Mouse (Mus musculus): Measurements from ENCODE around the gene Pes1. TPM values are rescaled to one million over a fixed set of nuclear protein-coding genes. Genes with fewer than 3 reads are reported as not detected.
"Not testable (repeated sequence)": the region's sequence is repeated elsewhere in the genome, so short reads cannot be mapped to it uniquely, and the experiment has no call there.

Pes1 gene
- polyA plus RNA-seq, 1 experiment from 2014 or later = 79.1 TPM

DNA sequence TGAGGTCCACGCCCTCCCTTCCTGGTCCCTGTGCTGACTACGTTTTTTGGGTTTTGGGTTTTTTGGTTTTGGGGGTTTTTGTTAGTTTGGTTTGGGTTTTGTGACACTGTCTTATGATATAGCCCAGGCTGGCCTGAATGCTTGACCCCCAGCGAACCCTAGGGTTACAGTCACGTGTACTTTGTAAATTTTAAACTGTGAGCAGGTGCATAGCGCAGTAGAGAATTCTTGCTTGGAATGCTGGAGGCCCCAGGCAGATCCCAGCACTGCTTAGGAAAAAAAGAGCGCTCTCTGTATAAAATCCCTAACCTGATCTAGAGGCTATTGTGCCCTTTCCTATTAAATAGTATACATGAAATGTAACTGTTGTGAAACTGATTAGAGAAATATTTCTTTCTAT lies 29.4 kb downstream of the Pes1 start:
- Histone ChIP-seq H3K9me3 (no peaks in the 10 kb centered on the region), H3K4me2 (replicated peaks) (no peak overlapping the region), H3K9ac (no peak overlapping the region), H3K4me1 (peaks cover under 1% of the 10 kb centered on the region; the same call in 1 of the 2 replicates), H3K36me3 (no peaks in the 10 kb centered on the region), H3K27me3 (peaks cover 18% of the 10 kb centered on the region), H3K27ac (no peak overlapping the region), H3K4me3 (no peak overlapping the region)
- no peak for ATAC-seq (ENCODE audit: insufficient number of reproducible peaks, insufficient read depth, low FRiP score, low TSS enrichment)
- 73% methylated on average over 6 of the region's 6 CpGs for WGBS

DNA sequence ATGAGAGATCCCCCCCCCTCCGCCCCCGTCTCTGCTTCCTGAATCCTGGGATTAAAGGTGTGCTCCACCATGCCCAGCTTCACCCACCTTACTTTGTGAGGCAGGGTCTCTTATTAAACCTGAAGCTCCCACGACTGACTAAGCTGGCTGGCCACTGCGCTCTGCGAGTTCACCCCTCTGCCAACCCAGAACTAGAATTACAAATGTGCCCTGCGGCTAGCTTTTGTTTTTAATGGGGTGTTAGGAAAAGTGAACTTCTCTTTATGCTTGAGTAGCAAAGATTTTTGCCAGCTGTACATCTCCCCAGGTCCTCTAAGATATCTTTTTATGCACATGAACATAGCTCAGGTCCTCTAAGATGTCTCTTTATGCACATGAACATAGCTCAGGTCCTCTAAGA lies 30.1 kb downstream of the Pes1 start:
- H3K4me3 ChIP-seq = no peak overlapping the region

DNA sequence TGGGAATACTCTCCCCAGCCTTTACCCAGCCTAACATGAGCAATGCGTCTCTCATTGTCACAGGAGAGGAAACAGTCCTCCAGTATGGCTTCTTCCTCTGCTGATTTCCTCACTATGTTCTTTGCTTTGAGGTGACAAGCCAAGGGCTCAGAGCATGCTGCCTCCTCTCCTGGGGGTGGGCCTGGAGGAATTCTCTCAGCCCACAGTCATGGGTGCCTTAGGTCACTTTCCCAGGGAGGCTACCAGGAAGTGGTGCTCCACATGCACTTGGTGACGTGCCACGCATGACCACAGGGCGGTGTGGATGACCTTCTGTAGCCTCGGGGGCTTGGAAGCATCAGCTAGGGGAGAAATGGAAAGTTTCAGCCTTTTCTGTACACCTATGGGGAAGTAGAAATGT lies 31.7 kb downstream of the Pes1 start:
- no peaks in the 10 kb centered on the region for H3K36me3 ChIP-seq
- no peak for ATAC-seq (ENCODE audit: insufficient number of reproducible peaks, insufficient read depth, low FRiP score, low TSS enrichment)
- no peak overlapping the region for H3K4me2 ChIP-seq (replicated peaks)
- H3K27me3 ChIP-seq = peaks cover 40% of the 10 kb centered on the region
- WGBS = 83% methylated on average over 5 of the region's 5 CpGs
- H3K9me3 ChIP-seq = no peaks in the 10 kb centered on the region
- H3K27ac ChIP-seq = no peak overlapping the region
- H3K9ac ChIP-seq = no peak overlapping the region
- H3K4me1 ChIP-seq = peaks cover 6% of the 10 kb centered on the region; the same call in 1 of the 2 replicates
- H3K4me3 ChIP-seq = no peak overlapping the region

More for the DNA sequence above, 30.1 kb downstream of the Pes1 start:
- Histone ChIP-seq H3K4me1 (peaks cover 6% of the 10 kb centered on the region; the same call in 1 of the 2 replicates), H3K27ac (no peak overlapping the region), H3K9me3 (no peaks in the 10 kb centered on the region), H3K4me2 (replicated peaks) (no peak overlapping the region), H3K27me3 (peaks cover 26% of the 10 kb centered on the region), H3K36me3 (no peaks in the 10 kb centered on the region), H3K9ac (no peak overlapping the region)
- 80% methylated on average over 6 of the region's 6 CpGs for WGBS
- ATAC-seq (ENCODE audit: insufficient number of reproducible peaks, insufficient read depth, low FRiP score, low TSS enrichment) = no peak

DNA sequence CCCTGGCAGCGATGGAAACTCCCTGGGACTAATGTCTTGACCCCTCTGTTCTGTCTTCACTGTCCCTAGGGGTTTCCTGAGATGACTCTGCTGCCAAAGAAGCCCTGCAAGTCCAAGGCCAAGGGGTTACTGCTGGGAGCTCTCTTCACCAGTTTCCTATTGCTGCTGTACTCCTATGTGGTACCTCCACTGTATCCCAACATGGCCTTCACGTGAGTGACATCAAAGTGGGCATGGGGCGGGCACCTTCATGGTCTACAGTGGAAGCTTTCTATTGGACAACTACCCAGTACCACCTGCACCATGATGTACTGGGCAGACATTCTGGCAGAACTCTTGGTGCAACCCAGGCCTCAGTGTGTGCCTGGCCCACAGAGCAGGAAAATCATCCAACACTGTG lies 33.1 kb downstream of the Pes1 start:
- Histone ChIP-seq H3K36me3 (no peaks in the 10 kb centered on the region), H3K4me3 (no peak overlapping the region), H3K4me1 (peaks cover 6% of the 10 kb centered on the region; the same call in 1 of the 2 replicates), H3K27me3 (peaks cover 44% of the 10 kb centered on the region), H3K27ac (no peak overlapping the region), H3K9ac (no peak overlapping the region), H3K4me2 (replicated peaks) (no peak overlapping the region), H3K9me3 (no peaks in the 10 kb centered on the region)
- 83% methylated on average over 3 of the region's 3 CpGs for WGBS
- ATAC-seq (ENCODE audit: insufficient number of reproducible peaks, insufficient read depth, low FRiP score, low TSS enrichment) = no peak

DNA sequence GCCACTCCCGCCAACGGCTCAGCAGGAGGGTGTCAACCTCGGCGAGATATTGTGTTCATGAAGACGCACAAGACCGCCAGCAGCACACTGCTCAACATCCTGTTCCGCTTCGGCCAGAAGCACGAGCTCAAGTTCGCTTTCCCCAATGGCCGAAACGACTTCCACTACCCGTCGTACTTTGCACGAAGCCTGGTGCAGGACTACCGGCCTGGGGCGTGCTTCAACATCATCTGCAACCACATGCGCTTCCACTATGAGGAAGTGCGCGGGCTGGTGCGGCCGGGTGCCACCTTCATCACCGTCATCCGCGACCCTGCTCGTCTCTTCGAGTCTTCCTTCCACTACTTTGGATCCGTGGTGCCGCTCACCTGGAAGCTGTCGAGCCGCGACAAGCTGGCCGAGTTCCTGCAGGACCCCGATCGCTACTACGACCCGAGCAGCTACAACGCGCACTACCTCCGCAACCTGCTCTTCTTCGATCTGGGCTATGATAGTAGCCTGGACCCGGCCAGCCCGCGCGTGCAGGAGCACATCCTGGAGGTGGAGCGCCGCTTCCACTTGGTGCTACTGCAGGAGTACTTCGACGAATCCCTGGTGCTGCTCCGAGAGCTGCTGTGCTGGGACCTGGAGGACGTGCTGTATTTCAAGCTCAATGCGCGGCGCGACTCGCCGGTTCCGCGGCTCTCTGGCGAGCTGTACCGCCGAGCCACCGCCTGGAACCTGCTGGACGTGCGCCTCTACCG lies 34.4 kb downstream of the Pes1 start:
- ATAC-seq (ENCODE audit: insufficient number of reproducible peaks, insufficient read depth, low FRiP score, low TSS enrichment) = no peak
- H3K4me3 ChIP-seq = peak overlapping the region; percentile 30
- 6% methylated on average over 66 of the region's 66 CpGs for WGBS

DNA sequence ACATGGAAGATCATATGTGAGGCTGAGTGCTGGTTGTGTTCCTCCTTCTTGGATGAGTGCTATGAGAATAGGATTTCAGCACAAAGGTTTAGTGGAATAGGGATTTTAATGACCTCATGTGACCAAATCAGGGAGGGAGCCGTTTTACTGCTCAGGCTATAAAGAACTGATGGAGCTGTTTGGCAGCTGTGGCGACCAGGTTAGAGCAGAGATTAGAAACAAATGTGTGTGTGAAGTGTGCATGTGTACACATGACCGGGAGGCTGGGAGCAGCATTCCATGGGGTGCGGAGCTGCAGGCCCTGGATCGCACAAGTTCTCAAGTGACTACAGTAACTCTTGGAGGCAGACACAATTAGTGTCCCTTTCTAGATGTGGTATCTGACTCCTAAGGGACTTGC lies 35.8 kb downstream of the Pes1 start:
- peaks cover 44% of the 10 kb centered on the region for H3K27me3 ChIP-seq

More for the DNA sequence above, 34.4 kb downstream of the Pes1 start:
- H3K36me3 ChIP-seq = no peaks in the 10 kb centered on the region
- H3K27me3 ChIP-seq = peaks cover 44% of the 10 kb centered on the region
- H3K27ac ChIP-seq = no peak overlapping the region
- H3K9ac ChIP-seq = no peak overlapping the region; the same call in 1 of the 2 replicates
- H3K4me1 ChIP-seq = peaks cover 6% of the 10 kb centered on the region; the same call in 1 of the 2 replicates
- no peaks in the 10 kb centered on the region for H3K9me3 ChIP-seq
- peak overlapping the region; percentile 51 for H3K4me2 ChIP-seq (replicated peaks)

DNA sequence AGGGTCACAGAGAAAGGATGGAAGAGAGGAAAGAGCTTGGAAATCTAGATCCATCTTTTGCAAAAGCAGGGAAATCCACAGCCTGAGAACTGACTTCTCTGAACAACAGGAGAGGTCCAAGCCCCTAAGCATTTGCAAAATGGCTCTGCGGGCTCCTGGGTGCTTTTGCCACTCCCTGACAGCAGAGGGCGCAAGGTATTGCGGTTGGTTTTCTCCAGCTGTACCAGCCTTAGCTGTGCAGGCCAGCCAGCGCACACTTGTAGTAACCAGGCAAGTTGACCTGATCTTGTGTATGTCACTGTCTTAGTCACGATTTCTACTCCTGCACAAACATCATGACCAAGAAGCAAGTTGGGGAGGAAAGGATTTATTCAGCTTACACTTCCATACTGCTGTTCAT lies 37.8 kb downstream of the Pes1 start:
- Histone ChIP-seq H3K4me2 (replicated peaks) (no peak overlapping the region), H3K9ac (no peak overlapping the region), H3K9me3 (no peaks in the 10 kb centered on the region), H3K4me3 (no peak overlapping the region), H3K27ac (no peak overlapping the region), H3K27me3 (peaks cover 41% of the 10 kb centered on the region), H3K4me1 (peaks cover 6% of the 10 kb centered on the region; the same call in 1 of the 2 replicates), H3K36me3 (no peaks in the 10 kb centered on the region)
- no peak for ATAC-seq (ENCODE audit: insufficient number of reproducible peaks, insufficient read depth, low FRiP score, low TSS enrichment)
- WGBS = 9% methylated on average over 5 of the region's 5 CpGs

More for the DNA sequence above, 35.8 kb downstream of the Pes1 start:
- WGBS = 49% methylated on average over 5 of the region's 5 CpGs
- Histone ChIP-seq H3K36me3 (no peaks in the 10 kb centered on the region), H3K4me3 (no peak overlapping the region), H3K9ac (no peak overlapping the region), H3K4me1 (peaks cover 6% of the 10 kb centered on the region; the same call in 1 of the 2 replicates), H3K27ac (no peak overlapping the region), H3K4me2 (replicated peaks) (no peak overlapping the region), H3K9me3 (no peaks in the 10 kb centered on the region)
- no peak for ATAC-seq (ENCODE audit: insufficient number of reproducible peaks, insufficient read depth, low FRiP score, low TSS enrichment)

DNA sequence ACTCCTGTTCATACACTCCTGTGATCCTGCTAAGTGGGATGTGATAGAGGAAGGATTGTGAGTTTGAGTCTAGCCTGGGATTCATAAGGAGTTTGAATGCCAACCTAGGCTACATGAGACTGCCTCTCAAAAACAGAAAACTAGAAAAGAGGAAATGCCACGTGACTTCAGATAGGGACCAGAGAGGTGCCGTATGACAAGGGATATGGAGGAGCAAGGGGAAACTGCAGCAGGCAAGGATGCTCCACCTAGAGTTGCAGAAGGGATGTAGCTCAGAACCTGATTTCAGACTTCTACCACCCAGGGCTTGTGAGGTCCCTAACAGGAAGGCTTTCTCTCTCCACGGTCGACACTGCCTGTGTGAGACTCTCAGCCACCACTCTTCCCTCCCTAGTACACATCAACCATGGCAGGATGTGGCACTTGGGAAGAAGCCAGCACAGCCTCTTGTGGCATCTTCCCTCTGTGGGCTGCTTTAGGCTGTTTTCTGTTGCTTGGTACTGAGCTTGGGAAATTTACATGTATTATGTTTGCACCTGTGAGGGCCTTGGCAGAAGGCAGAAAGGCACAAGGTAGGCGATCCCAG lies 41.5 kb downstream of the Pes1 start:
- 62% methylated on average over 5 of the region's 5 CpGs for WGBS
- Histone ChIP-seq H3K36me3 (no peaks in the 10 kb centered on the region), H3K27ac (no peak overlapping the region), H3K4me3 (no peak overlapping the region), H3K4me2 (replicated peaks) (no peak overlapping the region), H3K9ac (no peak overlapping the region), H3K27me3 (peaks cover 6% of the 10 kb centered on the region; the same call in 1 of the 2 replicates), H3K4me1 (no peaks in the 10 kb centered on the region), H3K9me3 (no peaks in the 10 kb centered on the region)
- no peak for ATAC-seq (ENCODE audit: insufficient number of reproducible peaks, insufficient read depth, low FRiP score, low TSS enrichment)

DNA sequence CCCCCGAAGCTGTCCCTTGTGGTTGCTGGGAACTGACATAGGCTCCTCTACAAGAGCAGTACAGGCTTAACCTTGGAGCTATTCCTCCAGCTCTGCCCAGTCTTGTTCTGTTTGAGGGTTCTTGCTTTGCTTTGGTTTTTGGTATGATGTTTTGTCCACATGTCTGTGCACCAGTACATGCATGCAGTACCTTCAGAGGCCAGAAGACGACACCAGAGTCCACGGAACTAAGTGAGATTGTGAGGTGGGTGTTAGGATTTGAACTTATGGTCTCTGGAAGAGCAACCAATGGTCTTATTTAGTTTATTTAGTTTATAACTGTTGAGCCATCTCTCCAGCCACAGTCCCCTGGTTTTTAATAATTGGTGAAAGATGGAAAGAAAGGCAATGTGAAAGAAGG lies 42.7 kb downstream of the Pes1 start:
- Histone ChIP-seq H3K27ac (no peak overlapping the region), H3K27me3 (no peaks in the 10 kb centered on the region), H3K9ac (no peak overlapping the region), H3K4me2 (replicated peaks) (no peak overlapping the region), H3K4me3 (no peak overlapping the region), H3K4me1 (no peaks in the 10 kb centered on the region), H3K9me3 (no peaks in the 10 kb centered on the region), H3K36me3 (no peaks in the 10 kb centered on the region)
- 85% methylated on average over 3 of the region's 3 CpGs for WGBS
- no peak for ATAC-seq (ENCODE audit: insufficient number of reproducible peaks, insufficient read depth, low FRiP score, low TSS enrichment)

DNA sequence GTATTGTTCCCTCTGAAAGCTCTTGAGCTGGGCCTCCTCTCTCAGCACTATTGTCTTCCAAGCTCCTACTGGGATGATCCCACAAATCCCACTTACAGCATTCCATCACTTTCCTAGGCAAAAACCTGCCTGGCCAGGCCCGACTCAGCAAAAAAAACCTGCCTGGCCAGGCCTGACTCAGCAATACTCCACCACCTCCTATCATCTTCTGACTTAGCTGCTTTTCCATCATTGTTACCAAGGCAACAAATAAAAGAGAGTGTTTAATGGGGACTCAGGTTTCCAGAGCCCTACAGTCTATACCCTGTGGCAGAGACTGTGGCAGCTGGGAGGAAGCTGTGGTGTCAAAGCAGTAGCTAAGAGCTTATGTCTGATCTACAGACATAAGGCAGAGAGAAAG lies 48.8 kb downstream of the Pes1 start:
- no peaks in the 10 kb centered on the region for H3K4me1 ChIP-seq
- no peak overlapping the region for H3K27ac ChIP-seq
- H3K4me3 ChIP-seq = no peak overlapping the region
- no peak overlapping the region for H3K4me2 ChIP-seq (replicated peaks)
- ATAC-seq (ENCODE audit: insufficient number of reproducible peaks, insufficient read depth, low FRiP score, low TSS enrichment) = no peak
- H3K36me3 ChIP-seq = no peaks in the 10 kb centered on the region
- WGBS = 65% methylated on average over 1 of the region's 1 CpGs
- 0 out of 2 replicates have a peak, but pooled peaks cover 4% of the 10 kb centered on the region for H3K9me3 ChIP-seq
- no peaks in the 10 kb centered on the region for H3K27me3 ChIP-seq
- no peak overlapping the region for H3K9ac ChIP-seq

DNA sequence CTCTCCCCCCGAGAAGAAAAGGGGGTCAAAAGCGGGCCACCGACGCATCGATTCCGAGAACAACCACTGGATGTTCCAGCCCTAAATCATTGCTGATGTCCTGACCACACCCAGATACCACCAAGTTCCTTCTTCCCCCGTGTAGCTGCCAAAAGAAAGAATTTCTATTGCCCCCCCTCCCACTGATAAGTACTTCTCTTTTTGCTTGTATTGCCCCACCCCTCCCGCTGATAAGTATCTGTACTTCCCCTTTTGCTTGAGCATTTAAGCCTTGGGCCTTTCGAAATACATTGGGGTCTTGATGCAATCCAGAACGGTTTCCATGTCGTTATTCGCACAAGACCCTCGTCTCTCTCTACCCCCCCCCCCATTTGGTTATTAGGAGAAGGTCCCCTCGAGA lies 52.0 kb downstream of the Pes1 start:
- H3K27ac ChIP-seq; H3K9ac ChIP-seq; H3K4me2 ChIP-seq (replicated peaks); H3K36me3 ChIP-seq; H3K4me3 ChIP-seq; ATAC-seq (ENCODE audit: insufficient number of reproducible peaks, insufficient read depth, low FRiP score, low TSS enrichment); H3K9me3 ChIP-seq; H3K4me1 ChIP-seq; H3K27me3 ChIP-seq: not testable (repeated sequence)
- whole genome bisulfite sequencing = 90% methylated on average over 14 of the region's 14 CpGs

DNA sequence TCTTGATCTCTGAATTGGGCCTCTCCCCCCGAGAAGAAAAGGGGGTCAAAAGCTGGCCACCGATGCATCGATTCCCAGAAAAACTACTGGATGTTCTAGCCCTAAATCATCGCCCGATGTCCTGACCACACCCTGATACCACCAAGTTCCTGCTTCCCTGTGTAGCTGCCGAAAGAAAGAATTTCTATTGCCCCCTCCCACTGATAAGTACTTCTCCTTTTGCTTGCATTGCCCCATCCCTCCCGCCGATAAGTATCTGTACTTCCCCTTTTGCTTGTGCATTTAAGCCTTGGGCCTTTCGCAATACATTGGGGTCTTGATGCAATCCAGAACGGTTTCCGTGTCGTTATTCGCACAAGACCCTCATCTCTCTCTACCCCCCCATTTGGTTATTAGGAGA lies 58.3 kb downstream of the Pes1 start:
- H3K9me3 ChIP-seq; H3K4me3 ChIP-seq; ATAC-seq (ENCODE audit: insufficient number of reproducible peaks, insufficient read depth, low FRiP score, low TSS enrichment); H3K27me3 ChIP-seq; H3K36me3 ChIP-seq; H3K4me2 ChIP-seq (replicated peaks); H3K27ac ChIP-seq; H3K9ac ChIP-seq; H3K4me1 ChIP-seq: not testable (repeated sequence)
- 90% methylated on average over 13 of the region's 13 CpGs for WGBS
